Mouse (Mus musculus): ENCODE data around the gene Casp4.

Casp4 gene

DNA sequence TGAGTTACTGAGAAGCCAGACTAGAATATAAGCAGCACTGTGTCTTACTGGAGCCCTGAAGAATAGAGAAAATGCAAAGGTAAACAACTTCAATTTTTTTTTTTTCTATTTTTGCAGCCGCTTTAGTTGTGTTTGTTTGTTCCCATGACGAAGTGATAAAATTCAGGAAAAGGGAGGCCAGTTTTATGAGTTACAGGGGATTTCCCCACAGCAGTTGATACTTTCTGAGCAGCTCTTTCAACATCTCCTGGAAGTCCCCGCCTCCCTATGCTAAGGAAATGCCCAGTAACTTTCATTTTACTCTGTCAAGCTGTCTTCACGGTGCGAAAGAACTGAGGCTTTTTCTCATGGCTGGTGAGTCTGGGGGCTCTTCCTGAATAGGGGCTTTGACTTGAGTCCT lies at the start of gene Casp4:
Gene Casp4 (plus strand): TSS at position 268 of the 400 bp plus-strand sequence.
- no peak for DNase-seq (ENCODE audit: low read depth)

DNA sequence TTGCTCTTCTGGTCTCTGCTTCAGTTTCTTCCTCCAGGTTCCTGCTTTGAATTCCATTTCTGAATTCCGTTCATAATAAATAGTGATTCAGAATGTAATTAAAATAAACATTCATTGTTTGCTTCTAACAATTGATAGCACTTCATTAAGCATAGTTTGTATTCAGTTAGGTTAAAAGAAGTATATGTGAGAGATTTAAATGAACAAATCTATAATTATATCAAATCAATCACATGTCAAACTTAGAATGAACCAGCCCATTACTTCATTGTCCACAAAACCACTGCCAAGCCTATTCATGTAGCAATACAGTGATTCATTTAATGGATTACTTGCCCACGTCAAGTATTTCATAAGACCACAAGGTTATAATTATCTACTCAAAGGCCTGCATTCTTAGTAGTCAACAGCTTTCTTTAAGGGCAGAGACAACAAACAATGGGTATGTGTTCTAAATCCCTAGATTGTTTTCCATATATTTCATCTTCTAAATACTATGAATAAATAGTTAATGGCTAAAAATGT lies 44.6 kb upstream of the Casp4 start:
- no peak for DNase-seq (ENCODE audit: low read depth)

DNA sequence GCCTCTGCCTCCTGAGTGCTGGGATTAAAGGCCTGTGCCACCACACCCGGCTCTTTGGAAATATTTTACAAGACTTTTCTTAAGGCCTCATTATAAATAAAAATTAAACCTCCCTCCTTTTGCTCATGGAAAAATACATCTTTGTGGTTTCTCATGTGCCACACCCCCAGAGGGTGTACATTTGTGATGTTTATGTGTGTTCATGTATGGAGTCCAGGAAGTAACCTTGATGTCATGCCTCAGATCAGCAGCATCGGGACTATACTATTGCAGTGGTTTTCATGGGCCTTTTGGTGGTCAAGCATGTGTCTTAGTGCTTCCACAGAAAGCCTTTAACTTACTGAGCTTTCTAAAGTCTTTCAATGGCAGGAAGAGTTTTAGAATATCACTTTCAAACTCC lies 38.4 kb upstream of the Casp4 start:
- no peak for DNase-seq (ENCODE audit: low read depth)

- DNase-seq (ENCODE audit: low read depth) = no peak
These were observed 37.7 kb upstream of the Casp4 start for GRCm38 (mm10) chr9:5270884-5271283.

DNA sequence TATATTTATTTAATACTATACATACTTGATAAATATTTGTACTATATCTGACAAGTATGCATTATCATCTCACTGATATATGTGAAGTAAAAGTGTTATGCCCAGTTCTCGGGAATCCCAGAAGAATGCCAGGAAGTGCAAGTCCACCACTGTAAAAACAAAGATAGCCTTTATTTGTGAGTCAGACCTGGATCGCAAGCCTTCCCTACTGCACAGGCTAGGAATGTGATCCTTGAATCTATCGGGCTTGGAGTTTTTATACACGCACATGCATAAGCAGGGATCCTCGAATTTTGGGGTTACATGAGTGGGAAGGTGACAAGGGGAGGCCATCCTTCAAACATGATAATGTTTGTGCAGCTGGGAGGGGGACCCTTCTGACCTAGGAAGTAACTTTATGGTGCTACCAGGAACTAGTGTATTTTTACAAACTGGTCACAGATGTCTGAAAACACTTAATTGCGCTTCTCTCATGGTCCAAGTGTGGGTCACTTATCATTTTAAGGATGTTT lies 37.2 kb upstream of the Casp4 start:
- DNase-seq (ENCODE audit: low read depth) = no peak

GRCm38 (mm10) chr9:5286071-5286470 lies 22.6 kb upstream of the Casp4 start:
- DNase-seq (ENCODE audit: low read depth) = no peak

- DNase-seq (ENCODE audit: low read depth) = no peak
These were observed 22.0 kb upstream of the Casp4 start for GRCm38 (mm10) chr9:5286597-5286996.

- no peak for DNase-seq (ENCODE audit: low read depth)
These were observed 12.0 kb upstream of the Casp4 start for GRCm38 (mm10) chr9:5296354-5297237.

DNA sequence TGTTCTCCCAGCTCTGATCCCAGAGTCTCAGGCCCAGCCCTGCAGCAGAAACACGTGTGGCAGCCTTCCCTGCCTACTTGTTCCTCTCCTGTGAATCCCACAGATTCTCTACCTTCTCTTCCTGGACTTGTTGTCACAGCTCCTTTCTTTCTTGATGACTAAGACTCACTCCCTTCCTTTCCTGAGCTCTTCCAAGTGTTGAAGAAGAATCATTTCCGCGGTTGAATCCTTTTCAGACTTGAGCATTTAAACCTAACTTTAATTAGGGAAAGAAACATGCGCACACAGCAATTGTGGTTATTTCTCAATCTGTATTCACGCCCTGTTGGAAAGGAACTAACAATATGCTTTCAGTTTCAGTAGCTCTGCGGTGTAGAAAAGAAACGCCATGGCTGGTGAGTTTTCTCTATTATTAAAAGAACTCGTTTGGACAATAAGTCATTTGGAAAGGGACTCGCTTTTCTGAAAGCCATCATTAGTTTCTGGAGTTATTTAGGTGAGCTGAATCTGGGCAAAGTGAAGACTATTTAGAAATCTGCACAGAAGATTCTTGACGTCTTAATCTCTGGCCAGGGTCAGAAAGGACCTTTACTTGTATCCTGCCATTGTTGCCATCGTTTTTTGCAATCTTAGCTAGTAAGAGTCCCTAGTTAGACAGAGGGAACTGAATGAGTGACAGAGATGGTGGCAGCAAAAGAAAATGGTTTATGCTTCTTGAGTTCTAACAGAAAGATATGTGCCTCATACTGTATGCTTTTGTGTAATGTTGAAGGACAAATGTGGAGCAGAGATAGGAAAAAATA lies 10.1 kb upstream of the Casp4 start, which contains the start of gene Casp1:
Gene Casp1 (plus strand): TSS at position 189 of the 803 bp plus-strand sequence.
- DNase-seq (ENCODE audit: low read depth) = no peak

GRCm38 (mm10) chr9:5299132-5299381 lies 9.6 kb upstream of the Casp4 start:
- no peak for DNase-seq (ENCODE audit: low read depth)

DNA sequence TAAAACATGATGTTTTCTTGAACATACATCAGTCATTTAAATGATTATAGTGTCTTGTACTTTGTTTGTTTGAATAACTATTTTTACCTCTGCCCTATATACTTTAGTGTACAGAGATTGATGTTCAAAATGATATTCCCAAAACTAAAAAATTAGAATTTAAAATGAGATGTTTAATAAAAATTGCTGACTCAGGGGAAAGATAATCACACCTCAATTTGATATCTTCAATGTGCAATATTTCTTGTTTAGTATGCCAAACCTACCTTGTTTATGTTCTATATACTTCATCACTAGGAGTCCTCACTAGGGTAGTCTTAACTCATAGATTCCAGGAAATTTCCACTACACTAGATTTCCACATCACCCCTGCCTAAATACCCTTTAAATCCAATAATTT lies 1.5 kb downstream of the Casp4 start:
- DNase-seq (ENCODE audit: low read depth) = no peak

GRCm38 (mm10) chr9:5311435-5311834 lies 2.8 kb downstream of the Casp4 start:
- DNase-seq (ENCODE audit: low read depth) = no peak

- no peak for DNase-seq (ENCODE audit: low read depth)
These were observed 19.6 kb downstream of the Casp4 start for GRCm38 (mm10) chr9:5328204-5328603.

DNA sequence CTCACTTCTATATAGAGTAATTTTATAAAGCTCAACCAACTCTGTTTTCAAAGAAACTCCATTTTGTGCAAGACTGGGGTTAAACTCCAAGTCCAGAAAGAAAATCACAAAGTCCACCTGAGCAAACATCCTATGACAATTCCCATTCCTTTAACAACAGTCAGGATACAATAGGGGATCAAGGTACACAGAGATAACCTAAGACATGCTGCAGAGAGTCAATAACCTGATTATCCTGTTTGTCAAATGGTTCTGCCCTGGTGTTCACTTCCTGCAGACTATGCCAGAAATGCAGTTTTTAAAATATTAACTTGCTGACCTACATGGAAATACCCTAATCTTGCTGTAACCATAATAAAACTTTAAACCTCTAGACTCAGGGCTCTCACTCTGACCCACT lies 23.8 kb downstream of the Casp4 start:
- no peak for DNase-seq (ENCODE audit: low read depth)

- DNase-seq (ENCODE audit: low read depth) = no peak
These were observed 24.8 kb downstream of the Casp4 start for GRCm38 (mm10) chr9:5333422-5333821.

GRCm38 (mm10) chr9:5343092-5343491 lies 34.5 kb downstream of the Casp4 start:
- DNase-seq (ENCODE audit: low read depth) = no peak

- no peak for DNase-seq (ENCODE audit: low read depth)
These were observed 35.5 kb downstream of the Casp4 start for GRCm38 (mm10) chr9:5344090-5344489.

DNA sequence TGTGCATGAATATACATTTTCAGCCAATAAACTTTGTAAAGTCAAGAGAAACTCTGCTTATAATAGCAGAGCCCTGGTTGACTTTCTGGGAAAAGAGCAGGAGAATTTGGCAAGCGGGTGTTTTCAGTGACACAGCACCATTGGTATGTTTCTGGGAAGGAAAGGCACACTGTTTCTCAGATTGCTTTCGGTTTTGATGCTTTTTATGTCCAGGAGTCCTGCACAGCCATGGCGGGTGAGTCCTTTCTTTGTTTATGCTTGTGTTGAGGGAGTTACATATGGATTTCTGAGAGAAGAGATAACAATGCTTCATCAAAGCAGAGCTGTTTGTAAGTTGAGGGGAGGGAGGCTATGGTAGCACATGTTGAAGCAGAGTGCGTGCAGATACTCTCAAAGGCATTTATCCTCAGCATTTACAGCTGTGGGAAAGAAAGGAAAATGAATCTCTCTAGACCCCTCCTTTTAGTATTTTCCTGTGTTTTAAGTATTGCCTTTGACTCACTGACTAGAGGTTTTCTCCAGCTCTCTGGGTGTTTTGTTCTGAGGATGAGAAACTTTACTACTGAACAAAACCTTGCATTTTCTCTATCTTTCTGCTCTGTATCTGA lies 36.8 kb downstream of the Casp4 start, which contains the start of gene Casp12:
Gene Casp12 (plus strand): TSS at position 140 of the 608 bp plus-strand sequence.
- no peak for DNase-seq (ENCODE audit: low read depth)

DNA sequence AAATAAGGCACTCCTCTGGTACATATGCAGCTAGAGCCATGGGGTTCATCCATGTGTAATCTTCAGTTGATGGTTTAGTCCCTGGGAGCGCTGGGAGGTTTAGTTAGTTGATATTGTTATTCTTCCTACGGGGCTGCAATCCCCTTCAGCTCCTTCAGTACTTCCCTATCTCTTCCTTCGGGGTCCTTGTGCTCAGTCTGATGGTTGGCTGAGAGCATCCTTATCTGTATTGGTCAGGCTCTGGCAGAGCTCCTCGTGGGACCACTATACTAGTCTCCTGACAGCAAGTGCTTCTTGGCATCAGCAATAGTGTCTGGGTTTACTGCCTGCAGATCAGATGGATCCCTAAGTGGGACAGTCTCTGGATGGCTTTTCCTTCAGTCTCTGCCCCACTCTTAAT lies 38.8 kb downstream of the Casp4 start:
- DNase-seq (ENCODE audit: low read depth) = no peak

DNA sequence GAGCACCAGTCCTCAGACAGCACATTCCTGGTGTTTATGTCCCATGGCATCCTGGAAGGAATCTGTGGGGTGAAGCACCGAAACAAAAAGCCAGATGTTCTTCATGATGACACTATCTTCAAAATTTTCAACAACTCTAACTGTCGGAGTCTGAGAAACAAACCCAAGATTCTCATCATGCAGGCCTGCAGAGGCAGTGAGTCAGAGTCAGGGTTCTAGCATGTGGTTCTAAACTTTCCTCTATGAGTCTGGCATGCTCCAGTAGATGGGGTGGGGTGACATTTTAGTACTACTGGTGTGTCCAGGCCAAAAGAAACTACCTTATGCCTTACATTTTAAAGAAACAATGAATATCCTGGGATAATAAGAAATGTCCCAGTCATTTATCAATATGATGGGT lies 45.0 kb downstream of the Casp4 start:
- no peak for DNase-seq (ENCODE audit: low read depth)

DNA sequence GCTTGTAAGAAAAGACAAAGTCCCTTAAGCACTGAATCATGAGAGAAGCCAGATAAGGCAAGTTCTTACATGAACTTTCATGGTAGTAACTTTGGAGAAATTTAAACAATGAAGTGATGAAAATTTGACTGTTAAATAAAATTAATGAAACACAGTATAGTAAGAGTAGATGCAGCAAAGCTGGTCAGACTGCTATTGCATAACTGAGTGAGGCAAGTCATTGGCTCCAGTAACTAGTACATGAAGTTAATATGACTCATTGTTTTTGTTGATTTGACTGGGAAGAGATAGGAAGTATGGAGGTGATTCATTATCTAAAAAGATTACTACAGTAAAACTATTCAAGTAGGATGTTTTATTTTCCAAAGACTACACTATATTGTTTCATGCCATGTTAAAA lies 48.2 kb downstream of the Casp4 start:
- no peak for DNase-seq (ENCODE audit: low read depth)

All from c-Kit-positive CD71-positive TER-119-negative erythroid progenitor cells, embryonic 14.5 days (primary cell).